Mouse (Mus musculus) limb, embryonic 15.5 days (tissue): ENCODE measurements around the gene Tcea2. TPM values are rescaled to one million over a fixed set of nuclear protein-coding genes. Genes with fewer than 3 reads are reported as not detected.
A peak's percentile ranks its signal among the peaks of the same experiment; 100 is the strongest.

ENCODE experiments used
- ATAC-seq: fragments of 200-750 bp; cut with Nextera tagmentation; 2 replicates; pipeline ENCODE4 v1.8.0; 2017; ENCODE audit warnings: low read depth, moderate TSS enrichment; ENCODE audit not compliant: insufficient number of reproducible peaks, low FRiP score, low TSS enrichment
- H3K27ac ChIP-seq: fragments of 300-500 bp; sonication (generic); 2 replicates; pipeline ENCODE4 v1.5.1; 2015; ENCODE audit warnings: moderate library complexity, mild to moderate bottlenecking, inconsistent platforms
- H3K27me3 ChIP-seq: fragments of 300-500 bp; sonication (generic); 2 replicates; pipeline ENCODE4 v1.6.1; 2015; ENCODE audit warnings: inconsistent platforms
- H3K36me3 ChIP-seq: fragments of 300-500 bp; sonication (generic); 2 replicates; pipeline ENCODE4 v1.6.1; 2015; ENCODE audit warnings: inconsistent platforms
- H3K4me1 ChIP-seq: fragments of 300-500 bp; sonication (generic); 2 replicates; pipeline ENCODE4 v1.6.1; 2015; ENCODE audit warnings: inconsistent platforms
- H3K4me2 ChIP-seq: fragments of 300-500 bp; sonication (generic); 2 replicates; pipeline ENCODE4 v1.6.1; 2015; ENCODE audit warnings: mild to moderate bottlenecking, inconsistent platforms
- H3K4me3 ChIP-seq: fragments of 300-500 bp; sonication (generic); 2 replicates; pipeline ENCODE4 v1.5.1; 2015; ENCODE audit warnings: mild to moderate bottlenecking, inconsistent platforms
- H3K9ac ChIP-seq: fragments of 300-500 bp; sonication (generic); 2 replicates; pipeline ENCODE4 v1.6.1; 2015; ENCODE audit warnings: inconsistent platforms
- H3K9me3 ChIP-seq: fragments of 300-500 bp; sonication (generic); 2 replicates; pipeline ENCODE4 v1.6.1; 2016; ENCODE audit warnings: inconsistent platforms
- WGBS: fragments of 180-500 bp; shearing (Covaris S2); methylation state at CpG from one replicate; pipeline ENCODE4 v1.1.7; 2015; 5-methylcytosine and 5-hydroxymethylcytosine counted together
- polyA plus RNA-seq: library from polyadenylated mRNA; unstranded; fragments of >200 nt; fragmentation: Nextera tagmentation; extraction: Ambion mirVana; gene quantifications from 2 replicates; pipeline ENCODE4 v1.2.1, GENCODE M21; 2015

Tcea2 gene
- polyA plus RNA-seq, 1 experiment from 2014 or later: 19.5 TPM

DNA sequence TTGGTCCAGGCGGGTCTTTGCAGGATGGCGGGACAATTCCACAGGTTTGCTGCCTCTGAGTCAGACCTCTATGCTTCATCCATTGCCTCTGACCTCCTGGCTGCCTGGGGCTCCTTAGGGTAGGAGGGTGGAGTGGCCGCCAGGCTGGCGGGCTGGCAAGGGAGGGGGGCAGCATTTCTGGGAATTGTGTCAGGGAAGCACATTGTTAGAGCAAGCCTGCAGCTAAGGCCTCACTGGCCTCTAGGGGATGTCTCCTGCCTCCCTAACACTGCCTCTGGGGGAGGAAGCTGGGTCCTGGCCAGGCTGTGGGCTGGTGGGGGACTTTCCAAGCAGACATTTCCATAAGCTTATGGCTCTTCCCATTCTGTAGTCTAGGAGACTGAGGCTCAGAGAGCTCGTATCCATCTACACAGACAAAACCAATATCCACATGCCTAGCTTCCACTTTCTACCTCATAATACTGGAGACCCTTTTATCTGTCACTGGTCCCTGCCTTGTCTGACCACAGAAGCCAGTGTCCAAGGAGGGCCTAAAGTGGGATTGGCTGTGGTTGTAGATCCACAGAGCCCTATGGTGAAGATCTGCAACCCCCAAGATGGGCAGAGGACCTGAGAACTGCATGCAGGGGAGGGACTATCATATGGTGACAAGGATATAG, 2.9 kb upstream of the Tcea2 start:
- 67% methylated on average over 5 of the region's 5 CpGs for WGBS
- Histone ChIP-seq H3K27me3 (peaks cover 21% of the 10 kb centered on the region), H3K36me3 (no peaks in the 10 kb centered on the region), H3K4me3 (no peak overlapping the region), H3K4me1 (peaks cover 24% of the 10 kb centered on the region), H3K9me3 (no peaks in the 10 kb centered on the region), H3K27ac (no peak overlapping the region; the same call in 1 of the 2 replicates), H3K9ac (no peak overlapping the region), H3K4me2 (no peak overlapping the region)
- no peak for ATAC-seq

DNA sequence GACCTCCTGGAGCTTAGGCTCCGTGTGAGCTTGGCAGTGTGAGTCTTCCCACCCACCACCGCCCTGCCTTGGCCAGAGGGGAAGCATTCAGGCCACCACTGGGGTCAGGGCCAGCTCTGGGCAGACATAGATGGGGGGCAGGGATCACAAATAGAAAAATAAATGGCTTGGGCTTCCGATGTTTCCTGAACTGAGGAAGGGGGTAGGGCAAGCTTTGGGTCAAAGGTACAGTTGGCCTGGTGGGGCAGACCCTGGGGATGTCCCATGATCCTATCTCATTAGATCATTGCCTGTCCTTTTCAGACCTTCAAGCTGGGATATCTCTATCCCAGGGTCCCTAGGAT, 2.4 kb upstream of the Tcea2 start:
- H3K9me3 ChIP-seq: no peaks in the 10 kb centered on the region
- no peaks in the 10 kb centered on the region for H3K36me3 ChIP-seq
- H3K4me1 ChIP-seq: peaks cover 24% of the 10 kb centered on the region
- peaks cover 16% of the 10 kb centered on the region for H3K27me3 ChIP-seq
- no peak overlapping the region for H3K9ac ChIP-seq
- H3K27ac ChIP-seq: no peak overlapping the region; the same call in 1 of the 2 replicates
- 50% methylated on average over 3 of the region's 3 CpGs for WGBS
- no peak overlapping the region for H3K4me3 ChIP-seq
- no peak overlapping the region for H3K4me2 ChIP-seq
- ATAC-seq: no peak

DNA sequence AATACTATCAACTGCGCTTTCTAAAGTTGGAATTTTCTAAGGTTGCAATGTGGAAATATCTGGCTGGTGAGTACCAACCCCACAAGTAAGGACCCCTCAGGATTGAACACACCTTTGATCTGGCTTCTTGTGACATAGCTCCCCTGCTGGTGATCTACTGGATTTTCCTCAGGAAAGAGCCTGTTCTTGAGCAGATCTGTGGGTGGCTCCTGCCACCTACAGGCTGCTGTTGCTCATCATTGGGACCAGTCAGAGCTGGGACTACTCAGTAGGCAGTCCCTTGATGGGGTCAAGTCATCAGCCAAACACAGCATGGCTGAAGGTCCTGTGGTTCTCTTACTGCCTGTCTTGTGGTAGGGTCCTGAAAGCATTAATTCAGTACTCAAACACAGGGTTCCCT, 1.3 kb upstream of the Tcea2 start:
- peaks cover 19% of the 10 kb centered on the region for H3K4me1 ChIP-seq
- H3K9ac ChIP-seq: no peak overlapping the region
- 39% methylated on average over 1 of the region's 1 CpGs for WGBS
- no peak overlapping the region for H3K4me2 ChIP-seq
- H3K36me3 ChIP-seq: no peaks in the 10 kb centered on the region
- H3K4me3 ChIP-seq: no peak overlapping the region
- no peak overlapping the region for H3K27ac ChIP-seq
- peaks cover 6% of the 10 kb centered on the region for H3K27me3 ChIP-seq
- ATAC-seq: peak; percentile 64; the same call in 1 of the 2 replicates
- no peaks in the 10 kb centered on the region for H3K9me3 ChIP-seq

DNA sequence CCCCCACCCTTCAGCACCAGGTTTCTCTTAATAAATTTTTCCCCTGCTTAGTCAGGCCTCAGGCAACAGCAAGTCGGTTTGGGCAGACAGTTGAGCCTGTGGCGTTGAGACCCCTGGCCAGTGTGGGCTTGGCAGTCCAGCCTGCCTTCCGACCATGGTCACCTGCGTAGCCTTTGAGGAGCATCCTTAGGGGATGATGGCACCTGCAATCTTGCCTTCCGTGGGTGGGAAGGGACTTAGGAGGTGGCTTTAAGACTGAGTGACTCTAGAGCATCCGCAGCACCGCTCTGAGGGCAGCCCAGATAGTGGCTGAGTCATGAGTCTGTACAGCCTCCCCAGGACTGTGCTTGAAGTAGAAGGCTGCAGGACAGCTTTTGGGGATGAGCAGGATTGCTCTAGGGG, 607 bp downstream of the Tcea2 start:
- Histone ChIP-seq H3K4me2 (peak overlapping the region; percentile 66), H3K9me3 (no peaks in the 10 kb centered on the region), H3K36me3 (peaks cover 9% of the 10 kb centered on the region), H3K27me3 (no peaks in the 10 kb centered on the region), H3K9ac (peak overlapping the region; percentile 41), H3K27ac (peak overlapping the region; percentile 40; the same call in 1 of the 2 replicates), H3K4me3 (peak overlapping the region; percentile 66), H3K4me1 (peaks cover 14% of the 10 kb centered on the region)
- 10% methylated on average over 7 of the region's 7 CpGs for WGBS
- ATAC-seq: no peak

DNA sequence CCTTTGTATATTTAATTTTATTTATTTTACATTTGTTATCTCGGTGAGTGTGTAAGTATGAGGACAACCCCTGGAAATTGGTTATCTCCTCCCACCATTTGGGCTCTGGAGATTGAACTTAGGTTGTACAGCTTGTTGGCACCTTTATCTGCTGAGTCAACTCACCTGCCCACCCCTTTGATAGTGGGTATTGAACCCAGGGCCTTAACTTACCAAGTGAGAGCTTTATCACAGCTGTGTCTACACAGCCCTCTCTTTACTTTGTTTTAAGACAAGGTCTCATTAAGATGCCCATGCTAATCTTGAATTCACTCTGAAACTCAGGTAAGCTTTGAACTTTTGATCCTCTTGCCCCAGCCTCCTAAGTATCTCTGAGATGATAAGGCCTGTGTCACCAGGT, 1.9 kb downstream of the Tcea2 start:
- H3K4me3 ChIP-seq: no peak overlapping the region
- no peak overlapping the region for H3K27ac ChIP-seq
- H3K27me3 ChIP-seq: no peaks in the 10 kb centered on the region
- H3K9me3 ChIP-seq: no peaks in the 10 kb centered on the region
- H3K4me2 ChIP-seq: no peak overlapping the region
- ATAC-seq: no peak
- H3K36me3 ChIP-seq: peaks cover 21% of the 10 kb centered on the region
- peaks cover 14% of the 10 kb centered on the region for H3K4me1 ChIP-seq
- H3K9ac ChIP-seq: no peak overlapping the region
- 92% methylated on average over 1 of the region's 1 CpGs for WGBS

DNA sequence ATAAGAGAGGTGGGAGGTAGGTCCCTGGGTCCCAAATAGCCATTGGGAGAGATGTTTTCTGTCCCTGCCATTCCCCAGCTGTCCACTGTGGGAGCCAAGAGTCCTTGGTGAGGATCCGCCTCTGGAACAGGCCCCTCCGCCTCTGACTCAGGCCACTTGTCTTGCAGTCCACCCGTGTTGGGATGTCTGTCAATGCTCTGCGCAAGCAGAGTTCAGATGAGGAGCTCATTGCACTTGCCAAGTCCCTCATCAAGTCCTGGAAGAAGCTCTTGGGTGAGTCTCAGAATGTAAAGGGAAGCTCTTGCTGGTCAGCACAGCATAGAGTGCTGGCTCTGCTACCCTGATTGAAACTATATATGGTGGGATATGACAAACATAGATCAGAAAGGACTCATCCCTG, 3.3 kb downstream of the Tcea2 start:
- Histone ChIP-seq H3K4me3 (no peak overlapping the region), H3K36me3 (peaks cover 35% of the 10 kb centered on the region), H3K27me3 (no peaks in the 10 kb centered on the region), H3K9me3 (no peaks in the 10 kb centered on the region), H3K4me1 (peaks cover 14% of the 10 kb centered on the region), H3K9ac (no peak overlapping the region), H3K4me2 (no peak overlapping the region), H3K27ac (no peak overlapping the region)
- WGBS: 63% methylated on average over 4 of the region's 4 CpGs
- no peak for ATAC-seq

DNA sequence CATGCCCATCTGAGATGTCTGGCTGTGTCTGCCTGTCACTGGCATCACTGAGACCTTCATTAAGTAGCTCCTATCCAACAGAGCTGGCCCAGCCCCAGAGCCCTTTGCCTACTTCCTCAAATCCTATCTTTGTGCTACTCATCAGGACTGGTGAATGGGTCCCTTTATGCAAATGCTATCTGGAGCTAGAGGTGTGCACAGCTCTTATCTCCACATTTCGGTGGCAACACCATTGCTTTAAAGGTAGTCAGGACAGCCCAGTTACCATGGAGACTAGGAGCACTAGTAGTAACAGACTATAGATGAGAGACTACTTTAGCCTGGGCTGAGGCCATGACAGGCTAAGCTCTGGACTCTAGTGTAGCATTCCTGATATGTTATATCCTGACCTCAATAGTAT, 4.6 kb downstream of the Tcea2 start:
- WGBS: 84% methylated on average over 1 of the region's 1 CpGs
- Histone ChIP-seq H3K4me2 (no peak overlapping the region), H3K9ac (no peak overlapping the region), H3K9me3 (no peaks in the 10 kb centered on the region), H3K36me3 (peaks cover 47% of the 10 kb centered on the region), H3K27me3 (no peaks in the 10 kb centered on the region), H3K4me1 (peaks cover 8% of the 10 kb centered on the region; the same call in 1 of the 2 replicates), H3K27ac (no peak overlapping the region), H3K4me3 (no peak overlapping the region)
- no peak for ATAC-seq

DNA sequence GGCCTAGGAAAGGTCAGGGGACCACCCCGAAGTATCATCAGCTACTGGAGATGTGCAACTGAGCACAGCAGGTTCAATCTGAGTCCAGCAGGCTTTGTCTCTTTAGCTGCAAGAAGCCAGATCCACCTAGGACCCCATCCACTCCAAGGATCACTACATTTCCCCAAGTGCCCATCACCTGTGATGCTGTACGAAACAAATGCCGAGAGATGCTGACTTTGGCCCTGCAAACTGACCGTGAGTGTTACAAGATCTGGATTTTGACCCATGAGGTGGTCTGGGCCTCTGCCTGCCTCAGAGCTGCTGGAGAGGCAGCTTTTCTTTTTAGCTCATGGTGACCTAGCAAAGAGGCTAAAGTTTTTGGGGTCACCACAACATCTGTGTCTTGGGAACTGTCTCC, 5.6 kb downstream of the Tcea2 start:
- WGBS: 91% methylated on average over 4 of the region's 4 CpGs
- no peaks in the 10 kb centered on the region for H3K9me3 ChIP-seq
- H3K4me1 ChIP-seq: peaks cover 9% of the 10 kb centered on the region; the same call in 1 of the 2 replicates
- no peaks in the 10 kb centered on the region for H3K27me3 ChIP-seq
- no peak for ATAC-seq
- H3K4me2 ChIP-seq: no peak overlapping the region
- no peak overlapping the region for H3K9ac ChIP-seq
- peaks cover 51% of the 10 kb centered on the region for H3K36me3 ChIP-seq
- no peak overlapping the region for H3K4me3 ChIP-seq
- no peak overlapping the region for H3K27ac ChIP-seq

DNA sequence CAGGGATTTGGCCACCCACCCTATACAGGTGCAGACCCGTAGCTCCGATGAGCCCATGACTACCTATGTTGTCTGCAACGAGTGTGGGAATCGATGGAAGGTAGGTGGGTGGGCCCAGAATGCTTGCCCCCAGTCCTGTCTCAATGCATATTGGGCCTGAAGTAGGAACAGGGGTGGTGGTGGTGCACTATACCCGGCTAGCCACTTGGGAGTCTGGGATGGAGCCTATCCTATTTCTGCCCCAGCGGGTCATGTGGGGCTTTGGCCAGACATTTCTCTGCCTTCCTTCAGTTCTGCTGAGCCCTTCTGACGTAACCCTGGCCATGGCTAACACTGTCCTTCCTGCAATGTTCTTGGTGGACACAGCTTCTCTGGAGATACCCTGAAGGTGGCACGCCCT, 7.5 kb downstream of the Tcea2 start:
- Histone ChIP-seq H3K27ac (no peak overlapping the region), H3K27me3 (no peaks in the 10 kb centered on the region), H3K9me3 (no peaks in the 10 kb centered on the region), H3K4me3 (no peak overlapping the region), H3K9ac (no peak overlapping the region), H3K36me3 (peaks cover 56% of the 10 kb centered on the region), H3K4me1 (peaks cover 18% of the 10 kb centered on the region), H3K4me2 (no peak overlapping the region)
- ATAC-seq: no peak
- WGBS: 94% methylated on average over 8 of the region's 8 CpGs

DNA sequence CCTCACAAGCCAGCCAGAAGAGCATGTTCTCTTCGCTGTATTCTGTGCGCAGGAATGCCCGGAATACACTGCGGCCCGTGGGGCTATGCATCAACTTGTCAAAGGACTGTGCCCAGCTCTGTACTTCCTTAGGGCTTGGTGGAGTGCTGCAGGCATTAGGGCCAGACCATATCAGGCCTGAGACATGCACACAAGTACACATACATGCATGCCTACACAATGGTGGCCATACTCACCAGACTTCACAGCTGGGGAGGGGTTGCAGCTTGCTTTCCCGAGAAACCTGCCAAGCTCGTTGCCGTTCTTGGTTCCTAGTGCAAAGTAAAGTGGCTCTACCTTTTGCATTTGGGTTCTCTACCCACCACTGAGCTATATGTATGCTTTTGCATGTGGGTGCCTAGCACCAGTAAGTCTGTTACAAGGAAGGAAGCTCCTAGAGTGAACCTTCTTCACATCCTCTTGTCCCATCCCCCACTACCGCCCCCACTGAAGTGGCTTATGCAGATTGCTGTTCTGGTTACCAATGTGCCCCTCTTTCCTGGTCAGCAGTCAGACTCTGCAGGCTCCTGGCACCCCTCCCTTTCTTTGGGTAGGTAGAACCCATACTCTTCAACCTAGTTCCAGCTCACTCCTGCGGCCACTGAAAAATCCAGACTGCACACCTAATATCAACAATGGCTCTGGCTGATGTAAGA, 9.5 kb downstream of the Tcea2 start:
- ATAC-seq: no peak
- Histone ChIP-seq H3K36me3 (peaks cover 53% of the 10 kb centered on the region), H3K9ac (no peak overlapping the region), H3K4me1 (peaks cover 27% of the 10 kb centered on the region), H3K9me3 (no peaks in the 10 kb centered on the region), H3K27ac (no peak overlapping the region), H3K4me2 (no peak overlapping the region), H3K4me3 (no peak overlapping the region), H3K27me3 (no peaks in the 10 kb centered on the region)
- WGBS: 91% methylated on average over 10 of the region's 10 CpGs

DNA sequence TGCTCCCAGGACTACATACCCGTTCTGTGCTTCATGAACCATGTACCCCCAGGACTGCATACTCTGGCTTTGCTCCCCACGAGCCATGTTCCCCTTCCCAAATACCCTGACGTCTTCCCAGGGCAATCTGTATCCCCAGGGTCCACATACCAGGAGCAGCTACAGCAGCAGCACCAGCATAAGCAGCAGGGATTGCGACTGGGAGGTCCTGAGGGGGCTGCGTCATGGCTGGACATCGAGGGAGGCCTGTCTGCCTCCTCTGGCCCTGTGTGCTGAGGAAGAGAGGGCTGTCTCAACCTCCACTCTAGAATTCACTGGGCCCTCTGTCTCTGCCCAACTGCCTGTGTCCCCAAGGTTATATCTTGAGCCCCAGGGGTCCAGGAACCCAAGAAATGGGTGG, 11.0 kb downstream of the Tcea2 start:
- 80% methylated on average over 6 of the region's 6 CpGs for WGBS

DNA sequence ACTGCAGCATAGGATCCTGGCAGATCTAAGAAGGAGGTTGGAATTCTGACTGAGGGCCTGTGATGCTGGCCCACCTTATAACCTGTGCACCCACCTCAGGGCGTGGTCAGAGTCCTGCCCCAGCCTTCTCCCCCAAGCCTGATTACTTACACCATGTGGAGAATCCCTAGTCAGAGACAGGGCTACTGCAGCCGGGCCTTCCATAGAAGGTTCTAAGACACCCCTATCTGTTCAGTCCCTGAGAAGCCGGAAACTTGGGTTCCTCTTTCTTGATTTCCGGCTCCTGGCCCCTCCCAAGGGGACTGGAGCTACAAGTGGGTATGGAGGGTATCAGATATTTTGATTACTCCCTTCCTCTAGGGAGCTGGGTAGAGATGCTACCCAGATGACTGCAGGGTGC, 11.5 kb downstream of the Tcea2 start:
- no peak overlapping the region for H3K4me3 ChIP-seq
- H3K36me3 ChIP-seq: peaks cover 39% of the 10 kb centered on the region
- peaks cover 27% of the 10 kb centered on the region for H3K4me1 ChIP-seq
- H3K9ac ChIP-seq: no peak overlapping the region; the same call in 1 of the 2 replicates
- no peak for ATAC-seq
- no peaks in the 10 kb centered on the region for H3K27me3 ChIP-seq
- H3K9me3 ChIP-seq: no peaks in the 10 kb centered on the region
- WGBS: 83% methylated on average over 4 of the region's 4 CpGs
- H3K4me2 ChIP-seq: no peak overlapping the region
- H3K27ac ChIP-seq: no peak overlapping the region

More for the DNA sequence above, 11.0 kb downstream of the Tcea2 start:
- ATAC-seq: no peak
- no peaks in the 10 kb centered on the region for H3K9me3 ChIP-seq
- no peak overlapping the region for H3K27ac ChIP-seq
- peaks cover 44% of the 10 kb centered on the region for H3K36me3 ChIP-seq
- peak overlapping the region; percentile 17; the same call in 1 of the 2 replicates for H3K9ac ChIP-seq
- no peaks in the 10 kb centered on the region for H3K27me3 ChIP-seq
- H3K4me2 ChIP-seq: no peak overlapping the region
- H3K4me1 ChIP-seq: peaks cover 27% of the 10 kb centered on the region
- no peak overlapping the region for H3K4me3 ChIP-seq
